Mouse (Mus musculus): ENCODE results near the gene Hnrnpul2. TPM values are rescaled to one million over a fixed set of nuclear protein-coding genes. Genes with fewer than 3 reads are reported as not detected.
"Not testable (repeated sequence)": the region's sequence is repeated elsewhere in the genome, so short reads cannot be mapped to it uniquely, and the experiment has no call there.

The Hnrnpul2 gene
- polyA plus RNA-seq, 2 experiments, result 2.8 to 39.5 TPM

DNA sequence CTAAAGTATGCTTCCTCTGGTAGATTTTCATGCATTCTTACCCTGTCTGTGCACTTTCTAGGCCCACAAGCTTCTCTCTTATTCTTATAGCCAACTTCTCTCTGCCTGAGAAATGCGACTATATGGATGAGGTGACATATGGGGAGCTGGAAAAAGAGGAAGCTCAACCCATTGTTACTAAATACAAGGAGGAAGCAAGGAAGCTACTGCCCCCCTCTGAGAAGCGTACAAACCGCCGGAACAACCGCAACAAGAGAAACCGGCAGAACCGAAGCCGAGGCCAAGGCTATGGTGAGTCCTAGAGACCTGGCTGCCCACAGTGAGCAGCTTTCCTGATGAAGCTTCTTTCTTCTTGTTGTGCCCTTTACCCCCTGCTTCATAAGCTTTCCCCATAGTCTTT lies 9.8 kb downstream of the Hnrnpul2 start, which contains the start of gene AC129217.1:
AC129217.1 (plus strand) TSS at position 114 of the 400 bp plus-strand sequence.
- H3K27ac ChIP-seq, result no peak within 1 kb of the TSS
- WGBS (ENCODE audit: insufficient replicate concordance), result 62% methylated on average over 8 of the region's 8 CpGs
- H3K4me2 ChIP-seq (ENCODE audit: low read depth), result no peak within 1 kb of the TSS; the same call in 1 of the 2 replicates

DNA sequence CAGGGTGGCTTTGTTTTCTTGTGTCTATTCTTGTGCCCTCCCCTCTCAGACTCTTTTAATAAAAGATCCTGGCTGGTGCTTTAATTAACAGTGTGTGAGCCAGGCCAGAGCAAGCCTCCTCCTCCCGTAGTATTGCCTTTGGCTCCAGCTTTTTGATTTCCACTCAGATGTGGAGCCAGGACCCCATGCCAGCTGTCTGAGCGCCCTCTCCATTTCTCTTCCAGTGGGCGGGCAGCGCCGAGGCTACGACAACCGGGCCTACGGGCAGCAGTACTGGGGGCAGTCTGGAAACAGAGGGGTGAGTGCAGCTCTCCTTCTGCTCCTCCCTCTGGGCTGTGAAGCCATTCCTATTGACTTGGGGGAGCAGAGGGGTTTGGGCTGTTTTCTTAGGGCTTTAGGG lies 10.9 kb downstream of the Hnrnpul2 start:
- Histone ChIP-seq H3K4me3 (ENCODE audit: insufficient read depth in 1 of 2, low read depth in 2 of 2, low read length in 2 of 2) (no peak overlapping the region), H3K27ac (no peak overlapping the region), H3K4me2 (ENCODE audit: low read depth) (no peak overlapping the region), H3K4me1 (replicated peaks; ENCODE audit: control insufficient read depth in 2 of 2, insufficient read depth in 2 of 2, low read length in 1 of 2) (no peaks in the 10 kb centered on the region), H3K9ac (replicated peaks) (no peak overlapping the region), H3K27me3 (ENCODE audit: control insufficient read depth, insufficient read depth, low read length) (no peaks in the 10 kb centered on the region), H3K9me3 (ENCODE audit: control insufficient read depth, low read length) (no peaks in the 10 kb centered on the region), H3K36me3 (replicated peaks; ENCODE audit: control insufficient read depth, insufficient read depth, low read depth) (peaks cover 93% of the 10 kb centered on the region)
- DNase-seq (ENCODE audit: low read depth in 3 of 3, low spot score in 3 of 3), result no peak
- 94% methylated on average over 8 of the region's 8 CpGs for WGBS (ENCODE audit: insufficient replicate concordance)
- no peak for ATAC-seq (ENCODE audit: insufficient read depth)
- TF ChIP-seq CTCF (IDR thresholded peaks at IDR 0.05; ENCODE audit: low read depth) (no peak), EP300 (IDR thresholded peaks at IDR 0.05; ENCODE audit: low read depth) (no peak)

More for the DNA sequence above, 9.8 kb downstream of the Hnrnpul2 start, which contains the start of gene AC129217.1:
- ATAC-seq (ENCODE audit: insufficient read depth), result no peak
- Histone ChIP-seq H3K4me1 (replicated peaks; ENCODE audit: control insufficient read depth in 2 of 2, insufficient read depth in 2 of 2, low read length in 1 of 2) (no peaks in the 10 kb centered on the region), H3K4me3 (ENCODE audit: insufficient read depth in 1 of 2, low read depth in 2 of 2, low read length in 2 of 2) (no peak within 1 kb of the TSS), H3K9ac (replicated peaks) (no peak within 1 kb of the TSS), H3K36me3 (replicated peaks; ENCODE audit: control insufficient read depth, insufficient read depth, low read depth) (peaks cover 100% of the 10 kb centered on the region), H3K9me3 (ENCODE audit: control insufficient read depth, low read length) (no peaks in the 10 kb centered on the region), H3K27me3 (ENCODE audit: control insufficient read depth, insufficient read depth, low read length) (no peaks in the 10 kb centered on the region)
- no peak for DNase-seq (ENCODE audit: low read depth in 3 of 3, low spot score in 3 of 3)
- TF ChIP-seq EP300 (IDR thresholded peaks at IDR 0.05; ENCODE audit: low read depth), result no peak
- TF ChIP-seq CTCF (IDR thresholded peaks at IDR 0.05; ENCODE audit: low read depth), result no peak

DNA sequence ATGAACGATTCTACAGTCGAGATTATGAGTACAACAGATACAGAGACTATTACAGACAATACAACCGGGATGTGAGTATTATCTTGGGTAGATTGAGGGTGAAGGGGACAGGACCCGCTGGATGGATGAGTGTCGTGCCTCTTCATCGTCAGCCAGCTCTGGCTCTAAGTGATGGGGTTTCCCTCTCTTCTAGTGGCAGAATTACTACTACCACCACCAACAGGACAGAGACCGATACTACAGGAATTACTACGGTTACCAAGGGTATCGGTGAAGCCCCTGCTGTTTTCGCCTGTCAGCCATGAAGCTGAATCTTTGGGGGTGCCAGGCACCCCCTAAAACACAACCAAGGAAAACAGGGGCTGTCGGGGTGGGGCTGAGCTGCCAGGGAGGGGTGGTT lies 11.5 kb downstream of the Hnrnpul2 start:
- H3K9me3 ChIP-seq (ENCODE audit: control insufficient read depth, low read length), result no peaks in the 10 kb centered on the region
- no peak for DNase-seq (ENCODE audit: low read depth in 3 of 3, low spot score in 3 of 3)
- H3K9ac ChIP-seq (replicated peaks), result no peak overlapping the region
- no peak for ATAC-seq (ENCODE audit: insufficient read depth)
- no peaks in the 10 kb centered on the region for H3K4me1 ChIP-seq (replicated peaks; ENCODE audit: control insufficient read depth in 2 of 2, insufficient read depth in 2 of 2, low read length in 1 of 2)
- no peak overlapping the region for H3K4me3 ChIP-seq (ENCODE audit: insufficient read depth in 1 of 2, low read depth in 2 of 2, low read length in 2 of 2)
- peaks cover 88% of the 10 kb centered on the region for H3K36me3 ChIP-seq (replicated peaks; ENCODE audit: control insufficient read depth, insufficient read depth, low read depth)
- no peaks in the 10 kb centered on the region for H3K27me3 ChIP-seq (ENCODE audit: control insufficient read depth, insufficient read depth, low read length)
- 88% methylated on average over 11 of the region's 11 CpGs for WGBS (ENCODE audit: insufficient replicate concordance)
- TF ChIP-seq EP300 (IDR thresholded peaks at IDR 0.05; ENCODE audit: low read depth) (no peak), CTCF (IDR thresholded peaks at IDR 0.05; ENCODE audit: low read depth) (no peak)
- no peak overlapping the region for H3K27ac ChIP-seq
- no peak overlapping the region for H3K4me2 ChIP-seq (ENCODE audit: low read depth)

DNA sequence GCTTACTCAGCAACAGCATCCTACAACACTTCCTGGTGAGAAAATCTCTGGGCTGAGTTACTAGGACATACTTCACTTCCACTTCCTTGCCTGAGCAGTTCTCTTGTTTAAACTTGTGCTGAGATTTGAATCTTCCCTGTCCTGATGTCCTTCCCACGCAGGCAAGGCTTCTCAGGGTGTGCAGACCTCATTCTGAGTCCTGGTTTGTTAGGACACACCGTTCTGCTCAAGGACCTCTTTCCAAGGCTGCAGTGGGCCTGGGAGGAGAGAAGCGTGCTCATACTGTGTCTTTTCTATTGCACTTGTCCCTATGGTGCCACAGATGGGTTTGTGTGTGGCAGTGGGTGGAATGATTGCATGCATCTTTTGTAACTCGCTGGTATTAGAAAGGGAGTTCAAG lies 13.2 kb downstream of the Hnrnpul2 start:
- peaks cover 70% of the 10 kb centered on the region for H3K36me3 ChIP-seq (replicated peaks; ENCODE audit: control insufficient read depth, insufficient read depth, low read depth)
- H3K27ac ChIP-seq, result no peak overlapping the region
- no peaks in the 10 kb centered on the region for H3K27me3 ChIP-seq (ENCODE audit: control insufficient read depth, insufficient read depth, low read length)
- H3K4me1 ChIP-seq (replicated peaks; ENCODE audit: control insufficient read depth in 2 of 2, insufficient read depth in 2 of 2, low read length in 1 of 2), result peaks cover 0 to 4% of the 10 kb centered on the region in 2 experiments; a peak in 3 of 4 replicates
- no peak overlapping the region for H3K4me2 ChIP-seq (ENCODE audit: low read depth)
- ATAC-seq (ENCODE audit: insufficient read depth) (no peak), DNase-seq (ENCODE audit: low read depth in 3 of 3, low spot score in 3 of 3) (no peak)
- 89% methylated on average over 4 of the region's 4 CpGs for WGBS (ENCODE audit: insufficient replicate concordance)
- TF ChIP-seq CTCF (IDR thresholded peaks at IDR 0.05; ENCODE audit: low read depth), result no peak
- no peak for TF ChIP-seq EP300 (IDR thresholded peaks at IDR 0.05; ENCODE audit: low read depth)
- no peak overlapping the region for H3K4me3 ChIP-seq (ENCODE audit: insufficient read depth in 1 of 2, low read depth in 2 of 2, low read length in 2 of 2)
- no peaks in the 10 kb centered on the region for H3K9me3 ChIP-seq (ENCODE audit: control insufficient read depth, low read length)
- no peak overlapping the region for H3K9ac ChIP-seq (replicated peaks)

DNA sequence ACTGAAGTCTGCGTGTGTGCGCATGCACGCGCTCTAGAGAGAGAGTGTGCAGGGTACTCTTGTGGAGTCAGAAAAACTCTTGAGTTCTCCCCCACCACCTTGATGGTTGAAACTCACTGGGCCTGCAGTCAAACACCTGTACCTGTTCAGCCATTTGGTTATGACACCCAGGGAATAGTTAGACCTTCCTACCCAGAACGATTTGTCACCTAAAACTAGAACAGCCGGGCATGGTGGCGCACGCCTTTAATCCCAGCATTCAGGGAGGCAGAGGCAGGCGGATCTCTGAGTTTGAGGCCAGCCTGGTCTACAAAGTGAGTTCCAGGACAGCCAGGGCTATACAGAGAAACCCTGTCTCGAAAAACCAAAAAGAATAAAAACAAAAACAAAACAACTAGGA lies 16.5 kb downstream of the Hnrnpul2 start:
- not testable (repeated sequence) for DNase-seq (ENCODE audit: low read depth in 3 of 3, low spot score in 3 of 3); H3K27me3 ChIP-seq (ENCODE audit: control insufficient read depth, insufficient read depth, low read length); H3K4me2 ChIP-seq (ENCODE audit: low read depth); H3K9me3 ChIP-seq (ENCODE audit: control insufficient read depth, low read length); H3K9ac ChIP-seq (replicated peaks); ATAC-seq (ENCODE audit: insufficient read depth); H3K27ac ChIP-seq; H3K4me3 ChIP-seq (ENCODE audit: insufficient read depth in 1 of 2, low read depth in 2 of 2, low read length in 2 of 2)
- WGBS (ENCODE audit: insufficient replicate concordance), result 91% methylated on average over 10 of the region's 10 CpGs
- H3K4me1 ChIP-seq (replicated peaks; ENCODE audit: control insufficient read depth in 2 of 2, insufficient read depth in 2 of 2, low read length in 1 of 2), result peaks cover 4 to 28% of the 10 kb centered on the region in 2 experiments
- peaks cover 37% of the 10 kb centered on the region for H3K36me3 ChIP-seq (replicated peaks; ENCODE audit: control insufficient read depth, insufficient read depth, low read depth)
